Mouse (Mus musculus) MEL (cell line): ENCODE data around the gene Klhdc9. TPM values are rescaled to one million over a fixed set of nuclear protein-coding genes. Genes with fewer than 3 reads are reported as not detected.

ENCODE experiments used
- DNase-seq: peaks from one replicate; pipeline ENCODE4 v3.0.0; 2011; ENCODE audit warnings: low read depth, low spot score
- H3K27ac ChIP-seq: 2 replicates; pipeline ENCODE4 v1.5.1; 2012; ENCODE audit warnings: low read depth, mild to moderate bottlenecking, control low read depth, low read length, moderate library complexity; ENCODE audit not compliant: control insufficient read depth
- H3K27me3 ChIP-seq, 2 experiments: fragments of 150-350 bp in 1 of 2; sonication (generic) in 1 of 2; 2 replicates each; pipeline ENCODE4 v1.6.1; 2012; ENCODE audit warnings: low read length in 2 of 2, mild to moderate bottlenecking in 2 of 2, improper control_type of control experiment in 1 of 2, moderate library complexity in 1 of 2; ENCODE audit not compliant: insufficient read depth in 2 of 2, control insufficient read depth in 1 of 2
- H3K36me3 ChIP-seq, 2 experiments: 2 replicates each; pipeline ENCODE4 v1.6.1; 2012 to 2014; ENCODE audit warnings: low read length in 2 of 2, improper control_type of control experiment in 1 of 2, inconsistent platforms in 1 of 2, mild to moderate bottlenecking in 1 of 2; ENCODE audit not compliant: insufficient read depth in 2 of 2, control insufficient read depth in 1 of 2
- H3K4me1 ChIP-seq, 2 experiments: fragments of 150-350 bp in 1 of 2; sonication (generic) in 1 of 2; 2 replicates each; pipeline ENCODE4 v1.6.1; 2012; ENCODE audit warnings: low read length in 2 of 2, improper control_type of control experiment in 1 of 2, mild to moderate bottlenecking in 1 of 2; ENCODE audit not compliant: insufficient read depth in 2 of 2, control insufficient read depth in 1 of 2
- H3K4me3 ChIP-seq, 2 experiments: fragments of 150-350 bp in 1 of 2; sonication (generic) in 1 of 2; 2 replicates each; pipeline ENCODE4 v1.5.1; 2012; ENCODE audit warnings: low read depth in 2 of 2, low read length in 2 of 2, mild to moderate bottlenecking in 2 of 2, moderate library complexity in 2 of 2, control low read depth in 1 of 2, improper control_type of control experiment in 1 of 2; ENCODE audit not compliant: control insufficient read depth in 1 of 2, insufficient read depth in 1 of 2
- H3K79me2 ChIP-seq: 2 replicates; pipeline ENCODE4 v1.6.1; 2012; ENCODE audit warnings: mild to moderate bottlenecking, low read length, moderate library complexity; ENCODE audit not compliant: control insufficient read depth, poor library complexity, insufficient read depth
- H3K9ac ChIP-seq: 2 replicates; pipeline ENCODE4 v1.6.1; 2012; ENCODE audit warnings: low read depth, mild to moderate bottlenecking, control low read depth, low read length, moderate library complexity; ENCODE audit not compliant: control insufficient read depth, poor library complexity, severe bottlenecking
- H3K9me3 ChIP-seq: fragments of 150-350 bp; sonication (generic); replicated peaks from 2 replicates; pipeline ENCODE4 v1.6.1; 2012; ENCODE audit warnings: mild to moderate bottlenecking, low read length, improper control_type of control experiment, moderate library complexity; ENCODE audit not compliant: insufficient read depth
- CTCF ChIP-seq, 3 experiments: IDR thresholded peaks in 2 of 3; conservative IDR thresholded peaks in 1 of 3; 2 replicates each; pipeline ENCODE4 v1.5.1; 2011 to 2012; ENCODE audit warnings: low read length in 3 of 3, low read depth in 2 of 3, mild to moderate bottlenecking in 2 of 3, improper control_type of control experiment in 1 of 3, inconsistent platforms in 1 of 3, mixed read lengths in 1 of 3, moderate library complexity in 1 of 3; ENCODE audit not compliant: control insufficient read depth in 1 of 3, insufficient read depth in 1 of 3, poor library complexity in 1 of 3, severe bottlenecking in 1 of 3
- GABPA ChIP-seq: IDR thresholded peaks from 2 replicates; pipeline ENCODE4 v1.6.1; 2012; ENCODE audit warnings: low read depth, mild to moderate bottlenecking, inconsistent platforms, low read length, improper control_type of control experiment, moderate library complexity
- MEF2A ChIP-seq: IDR thresholded peaks from 2 replicates; pipeline ENCODE4 v1.6.1; 2014; ENCODE audit warnings: low read depth, mild to moderate bottlenecking, inconsistent platforms, low read length, improper control_type of control experiment; ENCODE audit not compliant: poor library complexity, insufficient replicate concordance, severe bottlenecking; ENCODE audit errors: extremely low read depth
- MXI1 ChIP-seq: IDR thresholded peaks from 2 replicates; pipeline ENCODE4 v1.6.1; 2011; ENCODE audit warnings: mild to moderate bottlenecking, low read depth, low read length, improper control_type of control experiment
- MYB ChIP-seq: IDR thresholded peaks from 2 replicates; pipeline ENCODE4 v1.6.1; 2011; ENCODE audit warnings: mild to moderate bottlenecking, low read depth, low read length, improper control_type of control experiment
- MYC ChIP-seq: IDR thresholded peaks from 2 replicates; pipeline ENCODE4 v1.6.1; 2011; ENCODE audit warnings: low read depth, mild to moderate bottlenecking, low read length, improper control_type of control experiment, moderate library complexity
- POLR2A ChIP-seq, 2 experiments: IDR thresholded peaks; 2 replicates each; pipeline ENCODE4 v1.6.1; 2011 to 2012; ENCODE audit warnings: low read length in 2 of 2, mild to moderate bottlenecking in 2 of 2, control low read depth in 1 of 2, improper control_type of control experiment in 1 of 2, low read depth in 1 of 2, moderate library complexity in 1 of 2; ENCODE audit not compliant: control insufficient read depth in 1 of 2, insufficient read depth in 1 of 2, poor library complexity in 1 of 2
- RAD21 ChIP-seq: IDR thresholded peaks from 2 replicates; pipeline ENCODE4 v1.6.1; 2011; ENCODE audit warnings: mild to moderate bottlenecking, low read depth, low read length, improper control_type of control experiment
- RCOR1 ChIP-seq: IDR thresholded peaks from 2 replicates; pipeline ENCODE4 v1.6.1; 2012; ENCODE audit warnings: low read depth, mild to moderate bottlenecking, inconsistent platforms, low read length, improper control_type of control experiment
- SIN3A ChIP-seq: IDR thresholded peaks from 2 replicates; pipeline ENCODE4 v1.6.1; 2012; ENCODE audit warnings: low read length, improper control_type of control experiment, inconsistent platforms
- SMC3 ChIP-seq: IDR thresholded peaks from 2 replicates; pipeline ENCODE4 v1.6.1; 2011; ENCODE audit warnings: low read depth, low read length, improper control_type of control experiment
- TCF12 ChIP-seq: IDR thresholded peaks from 2 replicates; pipeline ENCODE4 v1.6.1; 2014; ENCODE audit warnings: low read depth, mild to moderate bottlenecking, inconsistent platforms, low read length, improper control_type of control experiment, moderate library complexity
- UBTF ChIP-seq: IDR thresholded peaks from 2 replicates; pipeline ENCODE4 v1.6.1; 2012; ENCODE audit warnings: low read depth, mild to moderate bottlenecking, inconsistent platforms, low read length, improper control_type of control experiment, moderate library complexity, borderline replicate concordance; ENCODE audit not compliant: insufficient read depth
- USF2 ChIP-seq, 2 experiments: IDR thresholded peaks; 2 replicates each; pipeline ENCODE4 v1.6.1; 2011 to 2012; ENCODE audit warnings: improper control_type of control experiment in 2 of 2, low read length in 2 of 2, borderline replicate concordance in 1 of 2, inconsistent platforms in 1 of 2, low read depth in 1 of 2, mild to moderate bottlenecking in 1 of 2; ENCODE audit not compliant: insufficient read depth in 1 of 2
- ZKSCAN1 ChIP-seq: IDR thresholded peaks from 2 replicates; pipeline ENCODE4 v1.6.1; 2012; ENCODE audit warnings: low read depth, mild to moderate bottlenecking, inconsistent platforms, low read length, improper control_type of control experiment, moderate library complexity
- polyA plus RNA-seq, 2 experiments: library from polyadenylated mRNA; stranded (reverse) in 1 of 2; unstranded in 1 of 2; fragments of >175 nt in 1 of 2; fragments of >200 nt in 1 of 2; gene quantifications; 2 replicates each; pipeline versions ENCODE4 v1.2.1 to v1.2.4; 2012; ENCODE audit warnings: low replicate concordance in 2 of 2, low read depth in 1 of 2; ENCODE audit not compliant: insufficient read length in 2 of 2, insufficient read depth in 1 of 2, missing spikeins in 1 of 2
- total RNA-seq: library from RNA; depleted of rRNA; stranded (reverse); fragments of 300-350 nt; gene quantifications from 2 replicates; pipeline ENCODE4 v1.2.3, GENCODE M21; 2012

The Klhdc9 gene
- total and polyA plus RNA-seq, 3 experiments: 0.08 TPM; not detected in 2

DNA sequence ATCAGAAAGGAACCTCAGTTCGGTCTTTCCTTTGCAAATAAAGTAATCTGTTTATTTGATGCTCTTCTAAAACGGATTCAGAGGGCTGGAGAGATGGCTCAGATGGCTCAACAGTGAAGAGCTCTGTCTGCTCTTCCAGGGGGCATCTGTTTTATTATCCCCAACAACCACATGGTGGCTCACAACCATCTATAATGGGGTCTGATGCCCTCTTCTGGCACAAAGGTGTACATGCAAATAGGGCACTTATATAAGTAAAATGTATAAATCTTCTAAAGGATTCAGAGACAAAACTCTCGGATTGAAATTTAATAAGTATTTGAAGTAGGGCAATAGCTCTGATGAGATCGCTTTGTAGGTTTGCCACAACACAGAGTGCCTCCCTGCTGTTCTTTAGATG lies 2.2 kb downstream of the Klhdc9 start (continued):
- TF ChIP-seq MYB: no peak

DNA sequence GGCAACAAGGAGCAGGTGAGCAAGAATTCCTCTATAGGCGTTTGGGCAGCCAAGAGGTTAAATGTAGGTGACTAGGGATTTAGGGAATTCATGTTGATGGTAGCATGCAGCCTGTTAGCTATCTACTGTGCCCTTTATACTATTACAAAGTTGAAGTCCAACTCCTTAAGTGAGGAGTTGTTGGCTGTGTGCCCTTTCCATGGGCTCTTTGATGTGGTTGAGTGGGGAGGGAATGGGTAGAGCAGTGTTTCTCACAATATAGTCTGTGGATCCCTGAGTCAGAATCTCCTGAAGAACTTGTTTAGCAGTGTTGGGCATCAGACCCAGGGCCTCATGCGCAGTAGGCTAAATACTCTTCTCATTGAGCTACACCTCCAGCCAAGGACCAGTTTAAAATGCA lies 3.8 kb downstream of the Klhdc9 start:
- H3K9ac ChIP-seq: no peak overlapping the region
- H3K4me1 ChIP-seq: 0 out of 4 replicates have a peak, but pooled peaks cover 0 to 2% of the 10 kb centered on the region in 2 experiments
- no peak for TF ChIP-seq MYC
- TF ChIP-seq MEF2A: no peak
- no peak for TF ChIP-seq ZKSCAN1
- TF ChIP-seq MXI1: no peak
- no peak for TF ChIP-seq GABPA
- TF ChIP-seq UBTF: no peak
- no peak; a peak in 1 of 4 replicates for TF ChIP-seq POLR2A (IDR thresholded peaks at IDR 0.05; ENCODE audit: control insufficient read depth in 1 of 2, insufficient read depth in 1 of 2, low read depth in 1 of 2, low read length in 2 of 2, poor library complexity in 1 of 2)
- no peak for TF ChIP-seq MYB
- TF ChIP-seq TCF12: no peak
- no peak for TF ChIP-seq USF2 (IDR thresholded peaks at IDR 0.05; ENCODE audit: borderline replicate concordance in 1 of 2, insufficient read depth in 1 of 2, low read depth in 1 of 2, low read length in 2 of 2)
- no peak for TF ChIP-seq SMC3
- TF ChIP-seq RCOR1: no peak
- no peak for TF ChIP-seq SIN3A
- H3K27me3 ChIP-seq: no peaks in the 10 kb centered on the region
- no peak overlapping the region for H3K4me3 ChIP-seq
- peaks cover 17% of the 10 kb centered on the region for H3K79me2 ChIP-seq
- no peak for DNase-seq
- H3K9me3 ChIP-seq: no peaks in the 10 kb centered on the region
- H3K27ac ChIP-seq: no peak overlapping the region
- peaks cover 2 to 10% of the 10 kb centered on the region in 2 experiments; a peak in 2 of 4 replicates for H3K36me3 ChIP-seq

DNA sequence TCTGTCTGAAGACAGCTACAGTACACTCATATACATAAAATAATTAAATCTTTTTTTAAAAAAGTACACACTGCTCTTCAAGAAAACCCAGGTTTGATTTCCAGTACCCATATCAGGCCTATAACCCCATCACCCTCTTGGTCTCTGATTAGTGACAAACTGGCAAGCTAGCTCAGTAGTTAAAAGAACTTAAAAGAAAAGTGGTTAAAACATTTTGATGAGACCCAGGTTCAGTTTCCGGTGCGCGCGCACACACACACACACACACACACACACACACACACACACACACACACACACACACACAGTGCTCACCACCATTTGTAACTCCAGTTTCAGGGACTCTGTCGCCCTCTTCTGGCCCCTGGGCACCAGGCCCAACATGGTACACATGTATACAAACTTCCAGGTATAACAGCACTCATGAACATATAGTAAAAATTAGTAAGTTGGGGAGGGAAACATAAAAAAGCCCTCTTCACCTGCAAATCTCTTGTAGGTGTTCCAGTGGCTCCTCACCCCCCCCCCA lies 4.7 kb downstream of the Klhdc9 start:
- H3K36me3 ChIP-seq: peaks cover 0 to 10% of the 10 kb centered on the region in 2 experiments; a peak in 3 of 4 replicates
- TF ChIP-seq TCF12 (no peak), CTCF (IDR thresholded peaks at IDR 0.05 in 2 of 3, conservative IDR thresholded peaks at IDR 0.05 in 1 of 3; ENCODE audit: control insufficient read depth in 1 of 3, insufficient read depth in 1 of 3, low read depth in 2 of 3, low read length in 3 of 3, poor library complexity in 1 of 3, severe bottlenecking in 1 of 3) (peak in 2 of 3 experiments; percentile 54 to 77; a peak in 5 of 6 replicates), GABPA (no peak), SMC3 (peak; percentile 30; the same call in 1 of the 2 replicates), RAD21 (peak; percentile 28)
- TF ChIP-seq, all 39 proteins: peak for 3
- H3K27ac ChIP-seq: no peak overlapping the region
- no peak overlapping the region for H3K4me3 ChIP-seq
- DNase-seq: peak; percentile 60
- no peaks in the 10 kb centered on the region for H3K4me1 ChIP-seq
- H3K9ac ChIP-seq: no peak overlapping the region
- peaks cover 26% of the 10 kb centered on the region for H3K79me2 ChIP-seq
- H3K9me3 ChIP-seq: no peaks in the 10 kb centered on the region
- no peaks in the 10 kb centered on the region for H3K27me3 ChIP-seq
